Mouse (Mus musculus) G1E (cell line): ENCODE data around the gene Ccpg1os. TPM values are rescaled to one million over a fixed set of nuclear protein-coding genes. Genes with fewer than 3 reads are reported as not detected.

Source experiments
- ATAC-seq: 2 replicates; pipeline ENCODE4 v1.8.0; 2016; ENCODE audit warnings: mild to moderate bottlenecking; ENCODE audit not compliant: insufficient number of reproducible peaks, poor library complexity, low FRiP score, severe bottlenecking; ENCODE audit errors: extremely low read depth
- DNase-seq: peaks from one replicate; pipeline ENCODE4 v3.0.0; 2012; ENCODE audit warnings: low spot score
- H3K27me3 ChIP-seq: 2 replicates; pipeline ENCODE4 v1.6.1; 2012; ENCODE audit warnings: mild to moderate bottlenecking, low read length, inconsistent platforms; ENCODE audit not compliant: insufficient read depth
- H3K36me3 ChIP-seq: replicated peaks from 2 replicates; pipeline ENCODE3; 2012; ENCODE audit warnings: mild to moderate bottlenecking, inconsistent platforms
- H3K4me1 ChIP-seq: 2 replicates; pipeline ENCODE4 v1.6.1; 2012; ENCODE audit warnings: low read depth, low read length, inconsistent platforms, mixed read lengths; ENCODE audit not compliant: insufficient read depth
- H3K4me3 ChIP-seq: 2 replicates; pipeline ENCODE4 v1.5.1; 2012; ENCODE audit warnings: low read depth, mild to moderate bottlenecking, inconsistent platforms, low read length, moderate library complexity, mixed read lengths
- H3K9me3 ChIP-seq: replicated peaks from 2 replicates; pipeline ENCODE4 v1.6.1; 2012; ENCODE audit warnings: inconsistent platforms
- CTCF ChIP-seq: IDR thresholded peaks from 2 replicates; pipeline ENCODE4 v1.5.1; 2012; ENCODE audit warnings: low read depth, low read length, inconsistent platforms, mixed read lengths
- GATA1 ChIP-seq: IDR thresholded peaks from 2 replicates; pipeline ENCODE4 v1.6.1; 2012; ENCODE audit warnings: borderline replicate concordance, low read length, inconsistent platforms, mixed read lengths
- GATA2 ChIP-seq: IDR thresholded peaks from 2 replicates; pipeline ENCODE4 v1.6.1; 2012; ENCODE audit warnings: low read depth, low read length, inconsistent platforms, borderline replicate concordance
- POLR2AphosphoS5 ChIP-seq: IDR thresholded peaks from 2 replicates; pipeline ENCODE4 v1.6.1; 2012; ENCODE audit warnings: low read depth, low read length, inconsistent platforms; ENCODE audit not compliant: insufficient replicate concordance
- TAL1 ChIP-seq: conservative IDR thresholded peaks from 2 replicates; pipeline ENCODE4 v1.6.1; 2012; ENCODE audit warnings: low read depth, low read length, inconsistent platforms, mixed read lengths
- polyA plus RNA-seq: library from polyadenylated mRNA; stranded (reverse); fragments of >175 nt; gene quantifications from 2 replicates; pipeline ENCODE4 v1.2.3, GENCODE M21; 2012
- total RNA-seq, 2 experiments: library from RNA; stranded (forward) in 1 of 2; stranded (reverse) in 1 of 2; fragments of 200-1000 nt in 1 of 2; fragments of >200 nt in 1 of 2; fragmentation: Nextera tagmentation in 1 of 2; gene quantifications; 2 replicates each; pipeline ENCODE4 v1.2.3; 2014 to 2017

Ccpg1os gene
- total and polyA plus RNA-seq, 3 experiments, result 1.2 to 30.3 (median 17.9) TPM

DNA sequence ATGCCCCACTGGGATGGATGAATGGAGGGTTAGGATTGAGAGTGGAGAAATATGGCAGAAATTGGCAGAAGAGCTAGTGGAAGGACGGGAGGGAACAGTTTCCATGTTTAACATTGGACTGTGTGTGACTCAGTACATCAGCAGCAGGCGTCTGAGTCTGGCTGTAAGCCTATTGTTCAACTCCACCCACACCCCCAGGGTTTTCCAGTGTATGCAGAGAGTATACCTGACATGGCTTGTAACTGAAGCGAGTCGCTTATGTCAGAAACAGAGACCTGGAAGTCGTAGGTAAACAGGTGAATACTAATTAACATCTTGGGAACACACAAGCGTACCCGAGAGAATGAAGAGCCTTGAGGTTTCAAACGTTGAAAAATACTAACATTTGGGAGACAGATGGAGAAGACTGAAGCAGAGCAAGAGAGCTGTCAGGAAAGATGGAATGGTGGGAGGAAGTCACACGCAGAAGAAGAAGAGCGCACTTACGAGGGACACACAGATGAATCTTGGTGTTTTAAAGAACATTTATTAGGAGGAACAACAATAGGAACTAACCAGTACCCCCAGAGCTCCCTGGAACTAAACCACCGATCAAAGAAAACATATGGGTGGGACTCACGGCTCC lies 53.9 kb downstream of the Ccpg1os start:
- H3K4me1 ChIP-seq, result no peaks in the 10 kb centered on the region
- no peak for DNase-seq
- no peak for ATAC-seq

More for the DNA sequence above, 53.9 kb downstream of the Ccpg1os start:
- H3K27me3 ChIP-seq, result peaks cover 6% of the 10 kb centered on the region; the same call in 1 of the 2 replicates
- H3K36me3 ChIP-seq, result no peaks in the 10 kb centered on the region
- TF ChIP-seq GATA1 (no peak), CTCF (no peak), POLR2AphosphoS5 (no peak), GATA2 (no peak), TAL1 (no peak)
- no peak overlapping the region for H3K4me3 ChIP-seq
- no peaks in the 10 kb centered on the region for H3K9me3 ChIP-seq

Other genes with a start within 250 kb of the Ccpg1os start
- gene Prtg, start 178.5 kb downstream of the Ccpg1os start, total RNA-seq (2014; fragmentation: Nextera tagmentation), result not detected in 2 replicates
- gene Prtg, start 178.5 kb downstream of the Ccpg1os start, total RNA-seq (2017), result 0.22 and 0.23 TPM in 2 replicates
- gene Prtg, start 178.5 kb downstream of the Ccpg1os start, polyA plus RNA-seq, result not detected in 2 replicates
- not detected in 2 replicates for gene Pygo1, start 59.7 kb downstream of the Ccpg1os start, total RNA-seq (2014; fragmentation: Nextera tagmentation)
- gene Pygo1, start 59.7 kb downstream of the Ccpg1os start, total RNA-seq (2017), result 0.16 TPM in 1 of 2 replicates, not detected in the other
- gene Pygo1, start 59.7 kb downstream of the Ccpg1os start, polyA plus RNA-seq, result not detected in 2 replicates
- 1.9 and 2.1 TPM in 2 replicates for gene Dyx1c1, start 26.6 kb downstream of the Ccpg1os start, total RNA-seq (2014; fragmentation: Nextera tagmentation)
- gene Dyx1c1, start 26.6 kb downstream of the Ccpg1os start, total RNA-seq (2017), result 0.17 and 0.22 TPM in 2 replicates
- 0.03 TPM in 1 of 2 replicates, not detected in the other for gene Dyx1c1, start 26.6 kb downstream of the Ccpg1os start, polyA plus RNA-seq
- not detected in 2 replicates for gene Gm44503, start 26.5 kb downstream of the Ccpg1os start, total RNA-seq (2014; fragmentation: Nextera tagmentation)
- gene Gm44503, start 26.5 kb downstream of the Ccpg1os start, total RNA-seq (2017), result 0.23 TPM in 1 of 2 replicates, not detected in the other
- gene Gm44503, start 26.5 kb downstream of the Ccpg1os start, polyA plus RNA-seq, result 0.04 TPM in 1 of 2 replicates, not detected in the other
- gene Ccpg1, start within 50 bp of the Ccpg1os start, total RNA-seq (2014; fragmentation: Nextera tagmentation), result 12.2 and 13.2 TPM in 2 replicates
- 12.8 and 13.1 TPM in 2 replicates for gene Ccpg1, start within 50 bp of the Ccpg1os start, total RNA-seq (2017)
- 1.4 and 2.0 TPM in 2 replicates for gene Ccpg1, start within 50 bp of the Ccpg1os start, polyA plus RNA-seq
- 42.6 and 49.1 TPM in 2 replicates for gene Pigb, start 55.0 kb upstream of the Ccpg1os start, total RNA-seq (2014; fragmentation: Nextera tagmentation)
- 5.8 and 6.6 TPM in 2 replicates for gene Pigb, start 55.0 kb upstream of the Ccpg1os start, total RNA-seq (2017)
- gene Pigb, start 55.0 kb upstream of the Ccpg1os start, polyA plus RNA-seq, result 1.4 and 2.0 TPM in 2 replicates
- 5.4 and 5.9 TPM in 2 replicates for gene Rab27a, start 59.5 kb upstream of the Ccpg1os start, total RNA-seq (2014; fragmentation: Nextera tagmentation)
- 50.4 and 50.7 TPM in 2 replicates for gene Rab27a, start 59.5 kb upstream of the Ccpg1os start, total RNA-seq (2017)
- gene Rab27a, start 59.5 kb upstream of the Ccpg1os start, polyA plus RNA-seq, result 6.7 and 8.2 TPM in 2 replicates
- gene Khdc3, start 116.5 kb upstream of the Ccpg1os start, total RNA-seq (2014; fragmentation: Nextera tagmentation), result not detected in 2 replicates
- 0.98 and 1.3 TPM in 2 replicates for gene Khdc3, start 116.5 kb upstream of the Ccpg1os start, total RNA-seq (2017)
- gene Khdc3, start 116.5 kb upstream of the Ccpg1os start, polyA plus RNA-seq, result 0.05 TPM in 1 of 2 replicates, not detected in the other
- not detected in 2 replicates for gene Gm20509, start 117.1 kb upstream of the Ccpg1os start, total RNA-seq (2014; fragmentation: Nextera tagmentation)
- not detected in 2 replicates for gene Gm20509, start 117.1 kb upstream of the Ccpg1os start, total RNA-seq (2017)
- not detected in 2 replicates for gene Gm20509, start 117.1 kb upstream of the Ccpg1os start, polyA plus RNA-seq
- 105 and 123 TPM in 2 replicates for gene Rsl24d1, start 128.0 kb upstream of the Ccpg1os start, total RNA-seq (2014; fragmentation: Nextera tagmentation)
- gene Rsl24d1, start 128.0 kb upstream of the Ccpg1os start, total RNA-seq (2017), result 187 and 256 TPM in 2 replicates
- 10.0 and 35.4 TPM in 2 replicates for gene Rsl24d1, start 128.0 kb upstream of the Ccpg1os start, polyA plus RNA-seq